Mouse (Mus musculus) lung, postnatal 0 days (tissue): ENCODE data around the gene Kxd1. TPM values are rescaled to one million over a fixed set of nuclear protein-coding genes. Genes with fewer than 3 reads are reported as not detected.

Source experiments
- ATAC-seq: fragments of 200-750 bp; cut with Nextera tagmentation; 2 replicates; pipeline ENCODE4 v1.8.0; 2017; ENCODE audit warnings: moderate library complexity
- DNase-seq: peaks from one replicate; pipeline ENCODE4 v3.0.0-alpha.2; 2016; ENCODE audit warnings: low spot score
- H3K27ac ChIP-seq: fragments of 300-500 bp; sonication (generic); 2 replicates; pipeline ENCODE4 v1.5.1; 2014; ENCODE audit warnings: antibody characterized with exemption, mild to moderate bottlenecking, low read length, mixed read lengths
- H3K27me3 ChIP-seq: fragments of 300-500 bp; sonication (generic); replicated peaks from 2 replicates; pipeline ENCODE4 v1.6.1; 2014; ENCODE audit warnings: low read length, mixed read lengths; ENCODE audit not compliant: insufficient read depth
- H3K36me3 ChIP-seq: fragments of 300-500 bp; sonication (generic); 2 replicates; pipeline ENCODE4 v1.6.1; 2014; ENCODE audit warnings: low read length, mixed read lengths; ENCODE audit not compliant: insufficient read depth
- H3K4me1 ChIP-seq: fragments of 300-500 bp; sonication (generic); 2 replicates; pipeline ENCODE4 v1.6.1; 2014; ENCODE audit warnings: antibody characterized with exemption, low read depth, low read length, mixed read lengths; ENCODE audit not compliant: insufficient read depth
- H3K4me2 ChIP-seq: fragments of 300-500 bp; sonication (generic); replicated peaks from 2 replicates; pipeline ENCODE4 v1.6.1; 2014; ENCODE audit warnings: low read depth, mild to moderate bottlenecking, low read length, moderate library complexity, mixed read lengths
- H3K4me3 ChIP-seq: fragments of 300-500 bp; sonication (generic); 2 replicates; pipeline ENCODE4 v1.5.1; 2014; ENCODE audit warnings: low read depth, low read length
- H3K9ac ChIP-seq: fragments of 300-500 bp; sonication (generic); replicated peaks from 2 replicates; pipeline ENCODE4 v1.6.1; 2014; ENCODE audit warnings: low read depth, mild to moderate bottlenecking
- H3K9me3 ChIP-seq: fragments of 300-500 bp; sonication (generic); 2 replicates; pipeline ENCODE4 v1.6.1; 2016; ENCODE audit warnings: low read length, mixed read lengths
- CTCF ChIP-seq: IDR thresholded peaks from 2 replicates; pipeline ENCODE4 v1.5.1; 2016; ENCODE audit warnings: antibody characterized with exemption, mild to moderate bottlenecking
- EP300 ChIP-seq: IDR thresholded peaks from 2 replicates; pipeline ENCODE4 v1.6.1; 2016; ENCODE audit warnings: antibody characterized with exemption, mild to moderate bottlenecking, control low read depth
- WGBS: fragments of 180-500 bp; shearing (Covaris S2); extraction: QIAGEN DNeasy Blood & Tissue Kit; methylation state at CpG from one replicate; pipeline ENCODE4 v1.1.7; 2014; 5-methylcytosine and 5-hydroxymethylcytosine counted together
- polyA plus RNA-seq: library from polyadenylated mRNA; unstranded; fragments of >200 nt; fragmentation: Nextera tagmentation; extraction: Ambion mirVana; gene quantifications from 2 replicates; pipeline ENCODE4 v1.2.1, GENCODE M21; 2015

Gene Kxd1
- polyA plus RNA-seq, 1 experiment from 2014 or later: 62.4 TPM

DNA sequence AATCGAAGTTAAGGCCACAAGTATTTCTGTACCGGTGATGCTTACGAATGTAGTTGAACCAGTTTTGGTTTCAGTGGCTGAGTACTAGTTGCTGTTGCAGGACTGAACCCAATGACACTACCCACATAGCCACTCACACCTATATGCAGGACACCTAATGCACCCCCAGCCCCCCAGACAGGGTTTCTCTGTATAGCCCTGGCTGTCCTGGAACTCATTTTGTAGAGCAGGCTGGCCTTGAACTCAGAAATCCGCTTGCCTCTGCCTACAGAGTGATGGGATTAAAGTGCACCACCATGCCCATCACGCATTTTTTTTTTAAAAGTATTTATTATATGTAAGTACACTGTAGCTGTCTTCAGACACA lies 20.7 kb downstream of the Kxd1 start:
- no peaks in the 10 kb centered on the region for H3K9me3 ChIP-seq
- H3K27ac ChIP-seq: no peak overlapping the region
- H3K9ac ChIP-seq: no peak overlapping the region
- H3K4me2 ChIP-seq: no peak overlapping the region
- TF ChIP-seq CTCF: no peak
- no peak for TF ChIP-seq EP300
- peaks cover 8% of the 10 kb centered on the region; the same call in 1 of the 2 replicates for H3K27me3 ChIP-seq
- peaks cover 22% of the 10 kb centered on the region for H3K4me1 ChIP-seq
- no peak for ATAC-seq
- DNase-seq: no peak
- WGBS: 44% methylated on average over 5 of the region's 5 CpGs
- H3K4me3 ChIP-seq: no peak overlapping the region
- peaks cover 6% of the 10 kb centered on the region; the same call in 1 of the 2 replicates for H3K36me3 ChIP-seq

DNA sequence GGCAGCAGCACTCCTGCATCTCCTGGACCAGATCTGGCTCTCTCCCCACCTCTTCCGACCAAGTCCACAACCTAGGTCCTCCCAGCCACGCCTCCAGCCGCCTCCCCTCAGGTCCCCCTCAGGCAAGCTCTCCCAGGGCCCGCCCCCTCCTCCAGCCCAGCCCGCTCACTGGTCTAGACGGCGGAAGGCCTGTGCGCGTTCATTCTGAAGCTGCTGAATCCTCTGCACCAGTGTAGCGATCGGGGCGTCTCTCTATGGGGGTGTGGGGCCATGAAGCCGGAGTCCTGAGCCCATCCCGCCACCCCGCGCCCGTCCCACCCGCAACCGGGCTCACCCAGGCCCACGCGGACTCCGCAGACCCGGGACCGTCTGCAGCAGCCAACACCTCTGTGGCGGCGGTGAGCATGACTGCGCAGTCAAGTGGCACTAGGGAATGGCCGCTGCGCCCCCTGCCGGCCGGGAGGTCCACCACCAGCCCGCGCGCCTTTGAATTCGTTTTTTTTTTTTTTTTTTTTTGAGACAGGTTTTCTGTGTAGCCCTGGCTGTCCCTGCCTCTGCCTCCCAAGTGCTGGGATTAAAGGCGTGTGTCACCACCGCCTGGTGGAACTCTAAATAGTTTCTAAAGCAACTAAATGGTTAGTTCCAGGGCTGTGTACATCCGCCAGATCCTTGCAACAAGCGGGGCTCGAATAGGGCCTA lies 21.3 kb downstream of the Kxd1 start, which contains the start of gene Rex1bd:
Rex1bd (minus strand) TSS at position 425 of the 699 bp plus-strand sequence.
- peaks cover 22% of the 10 kb centered on the region for H3K4me1 ChIP-seq
- ATAC-seq: peak; percentile 86
- H3K27ac ChIP-seq: peak within 1 kb of the TSS; percentile 80
- H3K27me3 ChIP-seq: peaks cover 12% of the 10 kb centered on the region; the same call in 1 of the 2 replicates
- H3K4me2 ChIP-seq: peak within 1 kb of the TSS; percentile 71
- peaks cover 6% of the 10 kb centered on the region; the same call in 1 of the 2 replicates for H3K36me3 ChIP-seq
- no peak for TF ChIP-seq EP300
- peak; percentile 88 for TF ChIP-seq CTCF
- peak within 1 kb of the TSS; percentile 62 for H3K9ac ChIP-seq
- peak within 1 kb of the TSS; percentile 76 for H3K4me3 ChIP-seq
- WGBS: 5% methylated on average over 40 of the region's 40 CpGs
- DNase-seq: peak; percentile 97
- H3K9me3 ChIP-seq: no peaks in the 10 kb centered on the region

DNA sequence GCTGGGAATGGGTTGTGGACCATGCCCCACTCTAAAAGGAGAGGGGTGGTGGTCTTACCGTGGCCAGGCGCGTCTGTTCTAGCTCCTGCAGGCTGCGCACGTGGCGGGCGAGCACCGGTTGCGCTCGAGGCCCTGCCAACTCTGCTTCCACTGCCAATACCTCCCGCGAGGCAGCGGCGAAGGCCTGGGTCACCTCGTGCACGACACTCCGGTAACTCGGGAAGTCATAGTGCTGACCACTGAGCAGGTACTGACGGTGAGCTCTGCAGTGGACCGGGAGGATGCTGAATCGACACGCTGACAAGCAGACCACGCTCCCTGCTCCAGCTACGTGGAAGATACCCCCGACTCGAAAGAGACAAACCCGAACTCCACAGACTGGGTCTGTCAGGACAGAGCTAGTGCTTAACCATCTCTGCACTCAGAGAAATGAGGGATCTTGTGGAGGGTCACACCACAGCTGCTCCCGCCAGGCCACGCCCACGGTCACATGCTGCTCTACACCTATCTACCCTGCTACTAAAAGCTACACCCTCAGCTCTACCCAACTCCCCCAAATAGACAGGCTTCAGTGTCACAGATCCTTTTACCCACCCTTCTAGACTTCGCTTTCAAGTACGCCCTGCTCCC lies 21.9 kb downstream of the Kxd1 start:
- H3K36me3 ChIP-seq: peaks cover 6% of the 10 kb centered on the region; the same call in 1 of the 2 replicates
- TF ChIP-seq CTCF: no peak
- TF ChIP-seq EP300: no peak

DNA sequence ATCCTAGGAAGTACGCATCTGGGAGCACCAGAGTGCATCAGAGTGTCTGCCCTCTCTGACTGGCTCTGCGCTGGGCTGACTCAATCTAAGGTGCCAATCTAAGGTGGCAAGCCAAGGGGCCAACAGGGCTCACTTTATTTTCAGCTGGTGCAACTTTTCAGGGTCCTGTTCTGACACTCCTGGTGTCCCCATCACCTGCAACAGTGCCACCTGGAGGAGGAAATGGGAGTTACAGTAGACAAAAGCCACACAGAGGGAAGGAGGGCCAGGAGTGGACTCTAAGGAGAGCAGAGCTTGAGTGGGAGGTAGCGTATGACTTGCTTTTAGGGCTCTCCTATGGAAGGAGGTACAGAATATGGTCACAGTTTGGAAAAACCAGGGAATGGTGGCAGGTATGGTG lies 22.9 kb downstream of the Kxd1 start:
- H3K4me2 ChIP-seq: no peak overlapping the region
- no peaks in the 10 kb centered on the region for H3K9me3 ChIP-seq
- H3K27me3 ChIP-seq: peaks cover 16% of the 10 kb centered on the region; the same call in 1 of the 2 replicates
- no peak overlapping the region for H3K27ac ChIP-seq
- DNase-seq (peak; percentile 62), ATAC-seq (no peak)
- no peak overlapping the region for H3K4me3 ChIP-seq
- WGBS: 78% methylated on average over 3 of the region's 3 CpGs
- peaks cover 22% of the 10 kb centered on the region for H3K4me1 ChIP-seq
- TF ChIP-seq CTCF (peak; percentile 89), EP300 (no peak)
- H3K36me3 ChIP-seq: peaks cover 6% of the 10 kb centered on the region; the same call in 1 of the 2 replicates
- H3K9ac ChIP-seq: no peak overlapping the region

More for the DNA sequence above, 21.9 kb downstream of the Kxd1 start:
- Histone ChIP-seq H3K4me3 (peak overlapping the region; percentile 76), H3K9ac (peak overlapping the region; percentile 62; the same call in 1 of the 2 replicates), H3K4me2 (peak overlapping the region; percentile 71), H3K4me1 (peaks cover 22% of the 10 kb centered on the region), H3K27ac (peak overlapping the region; percentile 80), H3K9me3 (no peaks in the 10 kb centered on the region), H3K27me3 (peaks cover 14% of the 10 kb centered on the region; the same call in 1 of the 2 replicates)
- 33% methylated on average over 32 of the region's 32 CpGs for WGBS
- no peak for DNase-seq
- peak; percentile 0 for ATAC-seq

- DNase-seq: peak; percentile 63
- no peak for ATAC-seq
- Histone ChIP-seq H3K4me2 (no peak overlapping the region), H3K27me3 (peaks cover 16% of the 10 kb centered on the region; the same call in 1 of the 2 replicates), H3K9ac (no peak overlapping the region), H3K4me1 (peaks cover 18% of the 10 kb centered on the region), H3K36me3 (peaks cover 6% of the 10 kb centered on the region; the same call in 1 of the 2 replicates), H3K9me3 (no peaks in the 10 kb centered on the region), H3K4me3 (no peak overlapping the region), H3K27ac (no peak overlapping the region)
- 59% methylated on average over 16 of the region's 16 CpGs for WGBS
- TF ChIP-seq EP300: no peak
These were observed 23.5 kb downstream of the Kxd1 start for GRCm38 (mm10) chr8:70504291-70504716.

DNA sequence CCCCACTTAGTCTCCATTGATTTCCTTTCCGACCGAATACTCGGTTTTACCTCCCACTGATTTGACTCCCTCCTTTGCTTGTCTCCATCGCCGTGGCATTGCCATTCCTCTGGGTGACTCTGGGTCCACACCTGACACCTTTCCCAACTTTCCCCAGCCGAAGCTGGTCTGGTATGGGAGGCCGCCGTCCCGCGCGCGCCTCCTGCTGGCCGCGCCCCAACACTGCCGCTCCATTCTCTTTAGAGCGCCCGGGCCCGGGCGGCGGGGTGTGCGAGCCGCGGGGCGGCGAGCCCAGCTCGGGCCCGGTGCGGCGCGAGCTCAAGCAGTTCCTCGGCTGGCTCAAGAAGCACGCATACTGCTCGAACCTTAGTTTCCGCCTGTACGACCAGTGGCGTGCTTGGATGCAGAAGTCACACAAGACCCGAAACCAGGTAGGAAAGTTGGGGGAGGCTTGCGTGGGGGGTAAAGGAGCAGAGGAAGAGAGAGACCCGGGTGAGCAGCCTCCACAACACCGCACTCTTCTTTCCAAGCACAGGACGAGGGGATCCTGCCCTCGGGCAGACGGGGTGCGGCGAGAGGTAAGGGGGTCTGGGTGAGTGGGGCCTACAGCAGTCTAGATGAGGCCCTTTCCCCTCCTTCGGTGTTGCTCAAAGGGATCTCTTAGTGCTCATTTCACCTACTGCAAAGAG lies 24.6 kb downstream of the Kxd1 start:
- no peak overlapping the region for H3K9ac ChIP-seq
- H3K27ac ChIP-seq: no peak overlapping the region
- no peak overlapping the region for H3K4me2 ChIP-seq
- 20% methylated on average over 46 of the region's 46 CpGs for WGBS
- peaks cover 6% of the 10 kb centered on the region; the same call in 1 of the 2 replicates for H3K36me3 ChIP-seq
- H3K4me3 ChIP-seq: no peak overlapping the region
- peaks cover 16% of the 10 kb centered on the region; the same call in 1 of the 2 replicates for H3K27me3 ChIP-seq
- H3K4me1 ChIP-seq: peaks cover 10% of the 10 kb centered on the region
- ATAC-seq (peak; percentile 43), DNase-seq (peak; percentile 85)
- TF ChIP-seq CTCF (peak; percentile 88), EP300 (no peak)
- no peaks in the 10 kb centered on the region for H3K9me3 ChIP-seq
